Mouse (Mus musculus) gastrocnemius, postnatal 25 days (tissue): Measurements from ENCODE around the gene Exd2. TPM values are rescaled to one million over a fixed set of nuclear protein-coding genes. Genes with fewer than 3 reads are reported as not detected.

Experiments used
- DNase-seq: peaks from one replicate; pipeline ENCODE4 v3.0.0; 2022
- total RNA-seq, 2 experiments: library from RNA; stranded (reverse); gene quantifications; 1 replicate in 1 of 2; 2 replicates in 1 of 2; pipeline ENCODE4 v1.2.3; 2021

Gene Exd2
- total RNA-seq, 2 experiments from 2014 or later = 34.1 to 39.5 TPM

DNA sequence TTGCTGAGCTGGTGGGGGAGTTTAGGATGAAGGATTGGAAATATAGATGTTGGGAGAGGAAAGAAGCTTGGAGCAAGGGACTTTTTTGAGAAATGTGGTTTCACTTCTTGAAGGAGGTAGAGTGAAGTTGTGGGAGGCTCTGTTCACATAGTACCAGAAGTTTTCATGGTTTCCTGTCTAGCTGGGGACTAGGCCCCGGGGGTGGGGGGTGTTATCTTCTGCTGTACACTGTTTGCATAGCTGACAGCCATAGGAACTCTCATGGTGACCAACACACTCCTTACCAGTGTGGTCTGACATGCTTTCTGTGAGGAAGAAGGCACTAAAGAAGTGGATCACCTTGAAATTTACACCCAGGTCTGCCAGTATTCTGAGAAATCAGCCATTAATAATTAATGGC is 32.8 kb downstream of the Exd2 start:
- DNase-seq = no peak

DNA sequence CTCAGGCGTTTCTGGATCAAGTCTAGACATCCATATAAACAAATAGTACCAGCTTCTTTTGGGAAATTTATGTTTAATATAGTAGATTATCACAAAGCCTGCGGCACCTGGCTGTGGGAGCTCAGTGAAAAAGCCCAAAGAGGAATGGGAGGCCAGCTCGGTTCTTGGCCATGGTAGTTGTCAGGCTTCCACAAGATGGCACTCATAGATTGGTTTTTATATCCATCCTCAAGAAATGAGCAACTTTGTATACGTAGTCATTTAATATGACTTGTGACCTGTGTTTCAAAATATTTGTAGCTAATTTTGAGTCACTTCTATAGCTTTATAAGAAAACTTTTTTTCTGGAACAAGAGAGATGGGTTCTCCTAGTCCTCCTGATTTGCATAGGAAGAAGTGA is 35.5 kb downstream of the Exd2 start:
- DNase-seq = no peak

DNA sequence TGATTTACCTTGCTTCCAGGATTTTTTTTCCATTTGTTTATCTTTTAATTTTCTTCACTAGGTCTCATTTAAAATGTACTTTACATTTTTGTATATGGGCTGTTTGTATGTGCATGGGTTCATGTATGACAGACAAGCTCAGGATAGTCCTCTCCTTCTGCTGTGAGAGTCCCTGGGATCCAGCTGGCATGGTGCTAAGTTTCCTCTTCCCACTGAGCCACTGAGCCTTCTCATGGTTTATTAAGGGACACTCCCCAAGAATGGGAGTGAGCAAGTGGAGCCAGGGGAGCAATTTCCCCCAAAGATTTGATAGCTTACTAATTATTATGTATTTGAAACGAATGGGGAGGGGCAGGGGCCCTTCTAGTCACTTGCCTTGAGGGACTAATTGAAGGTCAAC is 37.6 kb downstream of the Exd2 start:
- DNase-seq = no peak

DNA sequence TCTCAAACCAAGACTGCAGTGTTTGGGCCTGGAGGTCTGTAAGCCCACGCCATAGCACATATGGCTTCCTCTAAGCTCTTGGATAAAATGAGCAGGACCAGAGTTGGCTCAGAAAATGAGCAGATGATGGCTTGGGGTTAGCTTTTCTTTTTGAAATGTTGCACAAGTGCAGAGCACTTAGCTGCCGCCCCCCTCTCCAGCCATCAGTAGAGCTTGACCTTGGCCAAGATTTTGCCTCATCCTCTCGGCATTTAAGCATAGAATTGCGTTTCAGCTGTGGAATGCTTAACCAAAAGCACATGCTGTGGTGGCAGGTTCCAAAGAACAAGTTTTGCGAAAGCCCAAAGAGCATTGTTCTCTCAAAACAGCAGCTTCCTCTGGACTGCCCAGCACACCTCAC is 41.8 kb downstream of the Exd2 start:
- peak; percentile 48 for DNase-seq

DNA sequence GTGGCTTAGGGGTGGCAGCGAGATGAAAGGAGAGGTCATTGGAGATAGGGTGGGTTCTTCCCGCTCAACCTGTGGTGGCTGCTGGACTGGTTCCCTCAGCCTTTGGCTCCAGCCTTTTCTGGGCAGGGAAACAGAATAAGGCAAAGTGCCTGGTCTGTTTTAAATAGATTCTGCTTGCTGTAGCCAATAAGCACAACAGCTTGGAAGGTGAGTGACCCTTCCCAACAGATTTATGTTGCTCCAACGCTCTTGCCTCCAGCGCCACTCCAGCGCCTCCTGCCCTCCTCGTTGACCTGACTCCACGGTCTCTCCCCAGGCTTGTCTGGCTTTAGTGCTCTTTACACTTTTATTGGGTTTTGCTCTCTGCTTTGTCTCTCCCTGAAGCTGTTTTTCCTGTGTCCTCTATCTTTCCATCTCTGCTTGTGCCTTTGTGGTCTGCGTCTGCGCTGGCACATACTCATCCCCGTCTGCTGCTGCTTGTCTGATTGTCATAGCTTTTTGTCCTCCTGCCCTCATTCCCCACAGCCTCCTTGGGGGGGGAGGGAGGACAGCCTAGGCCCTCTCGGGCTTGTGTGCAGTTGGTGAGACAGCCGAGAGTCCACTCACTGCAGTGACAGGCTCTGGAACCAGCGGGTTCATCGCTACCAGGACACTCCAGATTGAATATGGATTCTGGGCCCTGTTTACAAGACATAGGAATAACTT is 44.3 kb downstream of the Exd2 start:
- peak; percentile 63 for DNase-seq

DNA sequence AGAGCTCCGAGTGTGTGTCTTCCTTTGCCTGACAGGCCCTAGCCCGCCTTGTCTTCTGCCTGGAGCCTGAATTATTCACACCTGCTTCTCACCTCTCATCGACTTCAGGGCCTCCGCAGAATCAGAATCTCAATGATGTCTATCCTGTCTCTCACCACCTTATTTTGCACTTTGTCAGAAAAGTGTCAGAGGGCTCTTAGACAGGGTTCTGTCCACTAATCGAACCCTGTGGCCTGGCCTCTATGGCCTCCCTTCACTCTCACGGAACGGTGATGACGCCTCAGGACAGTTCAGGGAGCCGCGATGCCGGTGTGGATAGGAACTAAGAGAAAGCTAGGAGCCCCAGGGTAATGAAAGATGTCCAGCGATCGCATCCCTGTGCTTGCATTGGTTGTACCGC is 55.1 kb downstream of the Exd2 start, which contains the start of gene Galnt16:
Galnt16 (plus strand) TSS at position 301 of the 400 bp plus-strand sequence.
- DNase-seq = no peak

DNA sequence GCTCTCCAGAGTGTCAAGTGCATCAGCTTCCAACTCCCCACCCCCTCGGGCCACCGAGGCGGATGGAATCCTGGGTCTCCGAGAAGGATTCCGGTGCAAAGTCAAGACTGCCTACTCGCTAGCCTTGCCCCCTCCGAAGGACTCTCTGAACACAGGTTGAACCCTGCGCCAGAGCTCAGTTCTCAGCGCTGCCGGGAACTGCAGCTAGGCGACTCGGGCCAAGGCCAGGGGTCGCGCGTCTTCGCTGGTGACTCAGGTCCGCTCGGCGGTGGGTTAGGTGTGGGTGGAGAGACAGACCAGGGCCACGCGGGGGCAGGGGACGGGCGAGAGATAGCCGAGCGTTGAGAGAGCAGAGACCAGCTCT is 55.5 kb downstream of the Exd2 start:
- no peak for DNase-seq

DNA sequence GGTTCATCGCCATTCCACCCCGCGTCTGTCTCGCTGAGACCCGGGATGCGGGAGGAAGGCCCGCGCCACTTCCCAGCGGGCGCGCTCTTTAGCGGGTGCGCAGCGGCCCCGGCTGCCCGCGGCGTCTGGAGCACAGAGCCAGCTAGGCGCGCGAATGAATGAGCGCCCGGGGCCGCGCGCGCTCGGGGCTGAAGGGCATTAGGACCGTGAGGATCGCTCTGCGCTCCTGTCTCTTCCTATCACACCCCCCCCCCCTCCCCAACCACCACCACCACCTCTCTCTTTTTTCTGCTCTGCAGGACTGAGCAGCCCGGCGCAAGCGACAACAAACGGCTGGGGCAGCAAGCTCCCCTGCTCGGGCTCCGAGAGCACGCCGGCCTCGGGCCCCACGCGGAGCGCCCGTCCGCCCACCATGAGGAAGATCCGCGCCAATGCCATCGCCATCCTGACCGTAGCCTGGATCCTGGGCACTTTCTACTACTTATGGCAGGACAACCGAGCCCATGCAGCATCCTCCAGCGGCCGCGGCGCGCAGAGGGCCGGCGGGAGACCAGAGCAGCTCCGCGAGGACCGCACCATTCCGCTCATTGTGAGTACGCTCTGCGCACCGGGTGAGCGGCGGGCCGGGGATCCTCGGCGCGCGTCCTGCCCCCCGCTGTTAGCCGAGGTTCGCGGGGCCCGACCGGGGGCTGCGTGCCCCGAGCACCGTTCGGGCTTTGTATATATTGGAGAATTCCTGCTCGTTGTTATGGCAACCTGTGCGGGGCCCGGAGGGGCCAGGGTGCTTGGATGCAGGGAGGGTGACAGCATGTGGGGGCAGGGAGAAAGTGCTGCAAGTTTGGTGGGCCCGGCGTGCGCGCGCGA is 56.1 kb downstream of the Exd2 start:
- no peak for DNase-seq

DNA sequence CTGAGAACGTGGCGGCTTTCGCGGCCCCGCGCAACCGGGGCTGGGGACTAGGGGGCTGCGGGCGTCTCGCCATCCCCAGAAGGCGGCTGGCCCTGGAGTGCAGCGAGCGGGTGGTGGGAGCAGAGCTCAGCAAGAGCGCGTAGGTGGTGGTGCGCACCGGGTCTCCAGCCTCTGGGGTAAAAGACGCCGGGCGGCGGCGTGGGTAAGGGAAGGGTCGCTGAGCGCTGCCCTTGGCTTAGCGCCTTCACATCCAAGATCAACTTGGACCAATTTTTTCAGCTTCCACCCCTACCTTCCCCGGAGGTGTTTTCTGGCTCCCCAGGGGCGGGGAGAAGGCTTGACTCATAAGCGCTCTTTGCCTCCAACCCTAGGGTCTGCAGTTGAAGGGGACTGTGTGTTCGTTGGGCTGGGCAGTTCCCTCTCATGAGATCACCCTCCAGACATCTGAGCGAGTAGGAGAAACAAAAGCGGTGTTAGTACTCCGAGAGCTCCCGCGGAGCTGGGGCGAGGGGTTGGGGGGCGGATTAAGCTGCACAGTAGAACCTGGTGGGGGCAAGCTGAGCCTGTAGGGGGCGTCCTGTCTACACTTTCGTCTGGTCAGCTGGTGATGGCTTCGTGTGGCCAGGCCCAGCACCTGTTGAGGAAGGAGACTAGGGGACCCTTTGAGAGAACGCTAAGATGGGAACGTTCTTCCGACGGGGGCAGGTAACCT is 56.9 kb downstream of the Exd2 start:
- DNase-seq = no peak

DNA sequence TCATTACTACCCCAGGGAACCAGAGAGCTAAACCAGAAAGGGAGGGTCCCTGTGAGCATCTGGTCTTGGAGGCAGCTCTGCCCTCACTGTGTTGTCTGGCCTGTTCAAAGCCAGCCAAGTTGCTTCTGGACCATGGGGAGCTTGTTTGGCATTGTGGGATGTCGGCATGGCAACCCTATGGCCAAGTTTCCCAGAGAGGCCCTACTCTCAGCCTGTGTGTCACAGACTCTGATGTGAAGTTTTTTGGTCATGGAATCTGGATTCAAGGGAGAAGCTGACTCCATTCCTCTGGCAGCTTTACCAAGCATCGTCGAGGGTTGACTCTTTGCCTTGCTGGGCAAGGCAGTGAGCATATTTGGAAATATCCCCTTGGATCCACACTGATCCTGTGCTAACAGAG is 59.1 kb downstream of the Exd2 start:
- peak; percentile 62 for DNase-seq

DNA sequence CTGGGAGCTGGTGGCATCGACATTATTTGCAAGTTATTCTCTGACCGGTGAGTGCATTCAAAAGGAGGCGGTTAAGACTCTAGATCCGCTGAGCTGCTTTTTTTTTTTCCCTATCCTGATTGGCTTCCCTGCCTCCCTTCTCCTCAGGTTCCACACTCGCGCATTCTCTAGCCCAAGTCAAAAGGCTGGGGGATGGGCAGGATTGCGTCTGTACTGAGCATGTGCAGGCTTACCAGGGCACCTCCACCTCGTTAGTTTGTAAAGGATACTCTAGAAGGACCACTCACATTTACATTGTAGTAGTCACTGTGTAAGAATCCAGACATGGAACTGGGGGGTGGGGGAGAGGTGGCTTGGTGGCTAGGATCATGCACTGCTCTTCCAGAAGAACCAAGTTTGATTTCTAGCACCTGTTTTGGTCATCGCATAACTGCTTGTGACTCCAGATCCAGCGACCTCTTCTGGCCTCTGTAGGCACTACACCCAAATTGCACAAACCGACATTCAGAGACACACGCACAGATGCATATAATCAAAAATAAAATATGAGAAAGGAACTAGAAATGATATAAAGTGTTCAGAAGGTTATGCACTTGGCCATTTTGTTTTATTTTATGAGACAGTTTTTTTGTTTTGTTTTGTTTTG is 61.5 kb downstream of the Exd2 start:
- DNase-seq = no peak

DNA sequence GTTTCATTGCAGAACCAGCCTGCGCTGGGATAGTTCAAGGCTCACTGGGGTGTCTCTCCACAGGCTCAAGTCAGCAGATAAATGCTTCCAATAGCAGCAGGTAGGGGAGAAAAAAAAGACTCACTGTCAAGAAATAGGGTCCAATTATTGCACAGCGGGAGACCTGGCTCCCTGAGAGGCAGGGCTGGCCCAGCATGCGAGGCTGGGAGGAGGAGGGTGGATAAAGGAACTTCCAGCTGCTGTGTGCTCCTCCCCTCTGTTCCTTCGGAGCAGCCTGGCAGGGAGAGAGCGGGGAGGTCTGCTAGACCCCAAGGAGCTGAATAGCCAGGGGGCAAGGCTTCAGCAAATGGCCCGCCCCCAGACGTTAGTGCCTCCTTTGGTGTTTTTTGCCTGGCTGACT is 62.6 kb downstream of the Exd2 start:
- DNase-seq = no peak

DNA sequence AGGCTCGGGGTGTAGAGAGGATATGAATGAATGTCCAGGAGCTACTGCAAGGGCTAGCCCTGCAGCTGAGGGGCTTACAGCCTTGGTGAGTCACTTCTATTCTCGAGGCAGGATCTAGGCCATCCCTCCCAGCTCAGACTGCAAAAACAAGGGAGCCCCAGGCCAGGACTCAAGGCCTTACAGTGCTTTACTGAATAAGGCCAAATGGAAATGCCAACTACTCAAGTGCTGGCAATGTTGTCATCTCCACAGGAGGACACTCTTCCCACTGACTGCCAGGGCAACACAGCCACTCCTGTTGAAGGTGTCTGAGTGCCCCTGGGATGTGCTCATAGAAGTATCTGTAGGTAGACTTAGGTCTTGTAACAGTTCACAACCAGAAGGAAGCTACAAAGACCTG is 63.6 kb downstream of the Exd2 start:
- no peak for DNase-seq

DNA sequence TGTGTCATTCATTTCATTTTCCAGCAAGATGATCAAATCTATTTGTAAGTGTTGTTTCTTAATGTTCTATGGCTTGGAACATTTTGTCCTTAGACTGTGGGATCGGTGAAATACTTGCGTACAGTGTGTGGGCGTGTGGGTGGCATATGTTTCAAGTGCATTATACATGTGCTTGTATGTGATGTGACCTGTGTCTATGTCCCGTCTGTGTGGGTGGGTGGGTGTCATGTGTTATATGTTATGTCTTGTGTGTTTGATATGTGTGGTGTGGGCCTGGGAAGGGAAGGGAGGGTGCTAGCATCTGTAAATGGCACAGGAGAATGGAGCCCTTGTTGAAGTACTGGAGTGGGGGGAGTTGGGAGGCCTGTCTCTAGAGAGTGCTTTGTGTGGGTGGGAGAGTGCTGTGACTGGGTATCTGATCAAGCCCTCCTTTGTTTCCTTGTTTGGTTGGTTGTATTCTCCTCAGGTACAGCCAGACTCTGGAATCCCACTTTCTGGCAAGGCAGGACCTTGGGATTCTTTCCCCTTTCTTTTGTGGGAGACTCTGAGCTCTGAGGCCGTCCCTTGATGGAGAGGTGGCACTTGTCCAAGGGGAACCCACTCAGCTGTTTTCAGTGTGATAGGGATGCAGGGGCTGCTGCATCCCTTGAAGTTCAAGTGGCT is 65.0 kb downstream of the Exd2 start:
- no peak for DNase-seq

DNA sequence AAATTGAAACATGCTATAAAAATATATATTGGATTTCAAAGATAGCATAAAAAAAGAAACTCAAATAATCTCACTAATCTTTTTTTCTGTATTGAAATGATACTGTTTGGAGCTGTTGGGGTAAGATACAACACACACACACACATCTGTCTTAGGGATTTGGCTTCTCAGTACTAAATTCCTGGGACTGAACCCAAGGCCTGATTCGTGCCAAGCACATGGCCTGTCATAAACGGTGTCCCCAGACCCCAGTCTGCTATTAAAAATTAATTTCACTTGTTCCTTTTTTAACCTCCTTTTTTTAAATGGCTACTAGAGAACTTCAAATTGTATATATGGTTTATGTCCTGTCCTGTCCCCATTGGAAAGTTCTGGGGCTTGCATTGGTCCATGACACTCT is 67.2 kb downstream of the Exd2 start:
- no peak for DNase-seq

DNA sequence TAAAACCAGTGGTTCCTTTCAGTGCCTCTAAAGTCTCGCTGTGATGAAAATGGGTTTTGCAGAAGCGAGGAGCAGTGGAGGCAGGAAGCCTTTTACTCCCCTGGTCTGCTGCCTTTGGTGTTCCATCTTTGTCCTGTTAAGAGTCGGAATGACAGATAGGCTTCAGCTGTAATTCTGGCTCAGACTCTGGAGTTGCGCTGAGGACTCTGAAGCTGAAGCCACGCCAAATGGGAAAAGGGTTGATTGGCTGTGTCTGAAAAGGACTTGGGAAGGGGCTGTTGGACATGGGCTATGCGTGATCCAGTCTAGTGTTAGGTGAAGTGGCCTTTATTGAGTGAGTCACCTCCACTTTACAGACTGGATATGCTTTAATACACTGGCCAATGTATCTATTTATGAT is 67.7 kb downstream of the Exd2 start:
- DNase-seq = no peak

DNA sequence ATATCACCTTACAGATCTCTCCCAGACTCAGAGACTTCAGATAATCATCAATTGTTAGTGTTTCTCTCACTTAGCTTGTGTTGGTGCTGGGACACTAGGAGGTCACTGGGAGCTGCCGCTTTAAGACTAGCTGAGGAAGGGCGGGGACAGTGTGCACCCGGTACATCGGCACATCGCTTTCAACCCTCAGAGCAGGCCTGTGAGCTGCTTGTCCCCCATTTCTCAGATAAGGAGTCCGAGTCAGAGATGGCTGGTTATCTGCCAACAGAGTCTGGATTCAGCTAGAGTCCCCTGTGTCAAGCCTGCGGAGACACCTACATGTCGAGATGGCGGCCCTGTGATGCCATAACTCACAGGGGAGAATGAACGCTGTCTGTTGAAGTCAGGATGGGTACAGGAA is 68.7 kb downstream of the Exd2 start:
- DNase-seq = no peak

DNA sequence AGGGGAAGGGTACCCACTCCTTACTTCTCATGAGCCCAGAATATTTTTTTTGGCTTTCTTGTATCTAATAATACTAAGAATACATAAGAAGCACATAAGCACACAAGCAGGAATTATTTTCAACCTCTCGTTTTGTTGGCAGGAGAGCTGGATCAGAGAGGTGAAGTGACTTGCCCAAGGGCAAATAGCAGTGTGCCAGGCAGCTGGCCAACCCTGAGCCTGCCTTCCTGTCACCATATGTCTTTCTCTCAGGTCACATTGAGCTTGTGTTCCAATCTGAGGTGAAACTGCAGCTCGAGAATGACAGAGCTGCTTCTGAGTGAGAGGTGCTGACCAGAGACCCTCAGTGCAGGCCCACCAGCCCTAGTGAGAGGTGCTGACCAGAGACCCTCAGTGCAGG is 71.0 kb downstream of the Exd2 start:
- no peak for DNase-seq

DNA sequence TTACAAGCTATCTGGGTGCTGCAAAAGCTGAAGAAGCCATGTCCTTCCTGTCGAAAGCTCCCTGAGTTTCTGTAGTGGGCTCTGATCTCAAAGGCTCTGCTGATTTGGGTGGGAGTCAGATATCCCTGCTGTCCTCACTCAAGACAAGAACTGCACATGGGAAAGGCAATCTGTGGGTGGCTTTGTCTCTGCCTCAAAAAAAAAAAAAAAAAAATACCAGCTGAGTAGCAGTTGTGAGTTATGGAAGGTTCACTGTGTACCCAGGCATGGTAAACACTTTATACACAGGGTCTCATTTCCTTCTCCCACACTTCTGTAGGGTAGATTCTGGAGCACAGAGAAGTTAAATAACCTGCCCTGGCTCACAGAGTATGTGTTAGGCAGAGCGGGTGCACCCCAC is 74.4 kb downstream of the Exd2 start:
- DNase-seq = no peak

DNA sequence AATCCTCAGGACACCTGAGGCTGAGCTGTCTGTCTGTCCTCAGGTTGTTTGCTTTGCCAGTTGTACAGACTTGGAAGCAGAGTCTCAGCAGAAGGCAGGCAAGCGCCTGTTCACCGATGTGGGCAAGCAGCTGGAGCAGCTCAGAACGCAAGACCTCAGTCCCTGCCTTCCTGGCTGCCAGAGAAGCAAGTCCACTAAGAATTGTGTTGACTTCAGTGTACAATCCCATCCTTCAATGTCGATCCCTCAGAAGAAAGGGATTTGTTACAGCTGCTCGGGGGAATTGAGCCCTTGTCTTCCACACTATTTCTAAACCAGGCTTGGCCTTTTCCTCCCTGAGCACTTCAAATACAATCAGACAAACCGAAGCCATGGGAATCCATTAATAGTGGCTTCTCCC is 75.4 kb downstream of the Exd2 start:
- DNase-seq = no peak

DNA sequence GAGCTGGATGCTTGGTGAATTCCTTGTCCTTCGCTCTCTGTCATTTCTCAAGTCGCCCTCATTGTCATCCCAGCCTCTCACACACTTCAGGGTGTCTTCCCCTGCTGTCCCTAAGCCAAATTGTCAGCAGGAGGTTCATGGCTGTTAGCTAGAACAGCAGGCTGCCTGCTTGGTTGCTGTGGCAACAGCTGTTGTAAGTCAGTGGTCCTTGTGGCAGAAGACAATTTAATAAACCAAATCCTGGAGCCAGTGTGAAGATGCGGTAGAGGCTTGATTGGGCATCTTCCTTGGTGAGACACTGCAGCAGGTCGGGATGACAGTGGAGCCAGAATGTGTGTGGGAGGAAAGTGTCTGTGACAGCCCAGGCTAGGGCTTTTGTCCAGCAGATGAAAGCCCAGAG is 82.4 kb downstream of the Exd2 start:
- no peak for DNase-seq

DNA sequence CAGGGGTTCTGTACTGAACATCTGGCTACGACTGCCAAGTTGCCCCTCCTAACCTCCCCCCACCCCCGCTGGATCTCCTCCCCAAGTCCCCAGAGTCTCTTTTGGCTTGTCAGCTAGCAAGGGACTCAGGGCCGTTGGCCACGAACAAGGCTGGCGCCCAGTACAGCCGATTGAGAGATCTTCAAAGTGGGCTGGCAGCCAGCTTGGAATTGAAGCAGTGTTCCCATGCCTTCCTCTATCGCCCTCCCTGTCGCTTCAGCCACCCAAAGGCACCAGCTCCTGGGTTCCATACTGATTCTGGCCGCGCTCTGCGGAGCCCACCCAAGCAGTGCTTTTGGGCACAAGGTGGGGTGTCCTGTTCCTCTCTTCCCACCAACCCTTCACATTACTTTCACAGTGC is 86.8 kb downstream of the Exd2 start:
- DNase-seq = peak; percentile 52
